Mouse (Mus musculus): ENCODE measurements at regions not wholly inside any gene's neighbourhood (a gene's known extent, or its start where the extent isn't known, plus 50 kb on each side); places are given as distances from the start of the nearest gene placed in this dataset.

GRCm38 (mm10) chr9:66646226-66646625 is 53.3 kb upstream of the Usp3 start:
- DNase-seq (ENCODE audit: low read depth, low spot score) = peak; percentile 81

DNA sequence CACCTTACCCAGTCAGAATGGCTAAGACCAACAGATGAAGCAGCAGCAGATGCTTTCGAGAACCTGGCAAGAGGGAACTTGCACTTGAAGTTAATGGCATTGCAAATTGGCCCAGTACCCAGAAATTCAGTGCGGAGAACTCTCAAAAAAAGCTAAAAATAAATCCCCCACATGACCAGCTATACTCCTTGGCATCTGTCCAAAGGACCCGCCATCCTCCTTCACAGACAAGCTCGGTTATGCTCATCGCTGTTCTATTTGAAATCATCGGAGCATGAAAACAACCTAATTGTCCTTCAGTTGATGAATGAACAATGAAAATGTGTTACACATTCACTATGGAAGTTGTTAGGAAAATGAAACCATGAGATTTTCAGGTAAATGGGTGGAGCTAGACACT is 58.4 kb upstream of the Usp3 start:
- DNase-seq (ENCODE audit: low read depth, low spot score) = no peak

GRCm38 (mm10) chr9:66657116-66657758 is 56.2 kb upstream of the Car12 start:
- DNase-seq (ENCODE audit: low read depth, low spot score) = no peak

DNA sequence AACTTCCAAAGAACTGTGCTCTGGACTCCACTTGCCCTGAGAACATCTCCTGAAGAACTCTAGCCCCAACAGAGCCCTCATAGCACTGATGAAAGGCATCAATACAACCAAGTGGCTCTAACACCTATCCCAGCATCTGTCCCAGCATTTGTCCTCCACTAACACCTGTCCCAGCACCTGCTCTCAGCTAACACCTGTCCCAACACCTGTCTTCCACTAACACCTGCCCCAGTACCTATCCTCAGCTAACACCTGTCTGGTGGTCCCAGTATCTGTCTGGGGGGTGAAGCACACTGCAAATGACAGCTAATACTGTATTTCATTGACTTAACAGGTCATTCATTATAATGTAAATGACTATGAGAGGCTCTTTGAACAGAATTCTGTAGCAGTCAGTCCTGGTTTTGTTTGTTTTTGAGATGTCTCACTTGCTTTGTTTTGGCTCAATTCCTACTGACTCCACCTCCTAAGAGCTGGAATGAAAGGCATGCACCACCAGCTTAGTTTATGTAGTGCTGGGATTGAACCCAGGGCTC is 54.7 kb upstream of the Car12 start:
- no peak for DNase-seq (ENCODE audit: low read depth, low spot score)

- no peak for DNase-seq (ENCODE audit: low read depth, low spot score)
Observed at GRCm38 (mm10) chr9:66659781-66660445, 53.6 kb upstream of the Car12 start.

- no peak for DNase-seq (ENCODE audit: low read depth, low spot score)
Observed at GRCm38 (mm10) chr9:66661596-66661995, 51.9 kb upstream of the Car12 start.

DNA sequence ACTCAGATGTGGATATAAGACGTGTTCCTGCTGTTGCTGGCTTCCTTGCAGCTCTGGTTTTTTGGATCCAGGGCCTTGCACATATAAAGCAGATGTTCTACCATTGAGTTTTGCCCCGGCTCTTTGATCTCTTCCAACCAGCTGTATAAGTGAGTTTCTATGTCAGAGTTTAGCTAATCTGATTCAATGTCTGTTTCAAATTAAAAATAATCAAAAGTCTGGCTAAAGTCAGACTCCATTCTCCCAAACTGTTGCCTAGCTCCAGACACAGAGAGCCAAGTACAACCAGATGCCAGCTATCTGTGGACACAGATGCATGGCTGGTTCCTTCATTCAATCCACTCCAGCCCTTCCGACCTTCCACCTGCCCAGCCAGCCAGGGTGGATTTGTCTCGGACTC is 51.0 kb upstream of the Car12 start:
- DNase-seq (ENCODE audit: low read depth, low spot score) = peak; percentile 17

All from embryo, embryonic 11.5 days (tissue).